Mouse (Mus musculus): ENCODE measurements at regions not wholly inside any gene's neighbourhood (a gene's known extent, or its start where the extent isn't known, plus 50 kb on each side); places are given as distances from the start of the nearest gene placed in this dataset.

DNA sequence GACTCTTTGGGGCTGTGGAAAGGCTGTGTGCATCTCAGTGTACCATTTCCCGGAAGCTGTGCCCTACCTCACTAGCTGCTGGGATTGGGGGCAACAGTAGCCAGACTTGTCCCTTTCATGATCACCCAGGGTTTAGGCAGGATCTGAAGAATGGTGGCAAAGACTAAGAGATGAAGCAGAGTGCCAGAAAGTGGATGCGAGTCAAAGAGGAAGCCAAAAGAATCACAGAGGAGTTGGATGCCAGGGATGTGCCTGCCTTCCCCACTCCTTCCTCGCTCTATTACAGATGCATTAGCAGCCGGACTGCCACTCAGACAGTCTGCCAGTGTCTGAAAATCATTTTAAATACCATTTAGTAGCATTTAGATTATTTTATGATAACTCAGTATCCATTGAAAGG, 271.5 kb upstream of the Slc24a2 start:
- DNase-seq, result no peak

- no peak for DNase-seq
These were observed 270.2 kb upstream of the Slc24a2 start for GRCm38 (mm10) chr4:87500441-87500840.

- DNase-seq, result no peak
These were observed 257.5 kb upstream of the Slc24a2 start for GRCm38 (mm10) chr4:87487798-87488197.

DNA sequence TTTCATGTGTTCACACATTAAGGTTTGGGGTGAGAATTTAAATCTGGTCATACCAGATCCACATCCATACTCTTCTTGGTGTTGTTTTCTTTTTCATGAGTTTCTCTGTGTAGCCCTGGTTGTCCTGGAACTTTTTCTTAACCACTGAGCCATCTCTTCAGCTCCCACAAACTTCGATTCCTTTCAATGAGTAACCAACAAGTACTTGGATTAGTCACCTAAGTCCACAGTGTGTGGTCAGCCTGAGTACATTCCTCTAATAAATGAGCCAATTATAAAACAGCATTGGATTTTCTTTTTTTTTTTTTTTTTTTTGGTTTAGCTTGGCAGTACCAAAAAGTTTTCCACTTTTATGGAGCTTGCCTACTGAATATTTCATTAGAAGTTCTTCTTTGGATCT, 245.3 kb upstream of the Slc24a2 start:
- DNase-seq, result no peak

DNA sequence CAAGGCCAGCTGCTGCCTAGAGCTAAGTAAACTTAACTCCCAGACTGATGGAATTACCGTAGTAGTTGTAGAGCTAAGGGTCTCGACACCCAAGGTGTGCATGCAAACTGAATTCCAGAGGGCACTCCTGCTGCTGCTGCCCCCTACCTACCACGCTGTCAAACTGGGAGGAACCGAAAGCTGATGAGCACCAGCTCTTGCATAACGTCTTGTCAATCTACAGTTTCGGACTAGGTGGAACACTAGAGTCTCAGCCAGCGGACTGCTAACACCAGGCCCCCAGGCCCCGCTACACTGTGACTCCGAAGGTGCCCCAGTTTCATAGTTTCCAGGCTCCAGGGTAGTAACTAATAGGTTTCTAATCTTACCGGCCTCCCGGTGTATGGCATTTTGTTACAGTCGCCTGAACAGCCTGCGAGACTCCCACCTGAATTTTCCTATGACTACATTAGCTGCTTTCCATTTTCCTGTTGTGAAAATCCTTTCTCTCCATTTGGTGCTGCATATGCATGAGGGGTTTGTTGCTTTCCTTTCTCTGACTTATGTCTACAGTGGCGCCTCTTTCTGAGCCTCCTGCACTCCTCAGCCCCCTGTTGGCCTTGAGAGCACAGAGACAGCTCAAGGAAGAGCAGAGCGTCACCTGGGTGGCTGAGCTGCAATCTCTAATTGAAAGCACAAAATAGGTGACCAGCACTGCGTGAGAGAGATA, 243.2 kb upstream of the Slc24a2 start:
- no peak for DNase-seq

- no peak for DNase-seq
These were observed 242.5 kb upstream of the Slc24a2 start for GRCm38 (mm10) chr4:87472787-87473186.

- no peak for DNase-seq
These were observed 241.1 kb upstream of the Slc24a2 start for GRCm38 (mm10) chr4:87471385-87471784.

DNA sequence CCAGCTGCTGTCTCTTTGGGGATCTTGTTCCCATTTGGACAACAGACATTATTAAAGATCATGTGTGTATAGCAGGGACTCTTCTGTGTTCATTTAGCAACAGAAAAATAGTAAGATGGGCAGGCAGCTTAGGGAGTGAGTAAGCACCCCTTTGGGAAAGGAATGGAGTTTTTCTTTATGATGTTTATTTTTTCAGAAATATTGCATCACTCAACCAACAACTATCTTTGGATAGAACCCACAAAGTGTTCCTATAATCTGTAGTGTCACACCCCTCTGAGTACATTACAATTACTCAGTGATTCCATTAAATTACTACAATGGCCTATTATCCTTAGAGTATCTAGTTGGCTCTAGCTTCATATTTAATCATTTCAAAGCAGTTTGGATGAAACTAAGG, 237.3 kb upstream of the Slc24a2 start:
- DNase-seq, result no peak

GRCm38 (mm10) chr4:87467018-87467417, 236.7 kb upstream of the Slc24a2 start:
- no peak for DNase-seq

DNA sequence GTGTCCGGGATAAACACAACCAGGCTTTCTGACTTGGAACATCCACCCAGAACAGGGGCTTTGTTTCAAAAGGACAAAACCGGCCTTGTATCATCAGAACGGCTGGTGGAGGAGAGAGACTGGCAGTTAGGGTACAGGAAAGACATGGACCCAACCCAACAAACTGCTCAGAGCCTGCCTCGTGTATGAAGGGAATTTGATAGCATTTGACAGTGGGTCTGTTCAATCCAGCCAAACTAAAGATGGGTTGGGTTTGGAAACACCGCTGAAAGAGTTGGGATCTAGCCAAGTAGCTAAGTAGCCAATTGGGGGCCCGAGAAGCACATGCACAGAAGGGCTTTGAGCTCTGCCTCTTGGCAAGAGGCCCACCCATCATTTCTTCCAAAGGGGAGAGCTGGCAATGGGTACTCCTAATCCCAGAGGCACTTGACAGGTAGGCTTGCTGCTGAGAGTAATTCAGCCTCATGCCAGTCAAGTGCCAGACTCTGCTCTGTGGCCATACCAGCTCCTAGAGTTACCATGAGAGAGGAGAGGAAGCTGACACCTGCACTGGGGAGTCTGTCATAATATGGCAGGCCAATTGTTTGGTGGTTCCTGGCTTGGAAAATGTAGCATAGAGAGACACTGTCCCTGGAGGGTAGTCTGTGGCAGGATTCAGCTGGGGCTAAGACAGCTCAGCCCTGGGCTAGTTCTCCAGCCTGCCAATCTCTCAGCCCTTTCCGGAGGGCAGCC, 231.1 kb upstream of the Slc24a2 start:
- DNase-seq, result no peak

DNA sequence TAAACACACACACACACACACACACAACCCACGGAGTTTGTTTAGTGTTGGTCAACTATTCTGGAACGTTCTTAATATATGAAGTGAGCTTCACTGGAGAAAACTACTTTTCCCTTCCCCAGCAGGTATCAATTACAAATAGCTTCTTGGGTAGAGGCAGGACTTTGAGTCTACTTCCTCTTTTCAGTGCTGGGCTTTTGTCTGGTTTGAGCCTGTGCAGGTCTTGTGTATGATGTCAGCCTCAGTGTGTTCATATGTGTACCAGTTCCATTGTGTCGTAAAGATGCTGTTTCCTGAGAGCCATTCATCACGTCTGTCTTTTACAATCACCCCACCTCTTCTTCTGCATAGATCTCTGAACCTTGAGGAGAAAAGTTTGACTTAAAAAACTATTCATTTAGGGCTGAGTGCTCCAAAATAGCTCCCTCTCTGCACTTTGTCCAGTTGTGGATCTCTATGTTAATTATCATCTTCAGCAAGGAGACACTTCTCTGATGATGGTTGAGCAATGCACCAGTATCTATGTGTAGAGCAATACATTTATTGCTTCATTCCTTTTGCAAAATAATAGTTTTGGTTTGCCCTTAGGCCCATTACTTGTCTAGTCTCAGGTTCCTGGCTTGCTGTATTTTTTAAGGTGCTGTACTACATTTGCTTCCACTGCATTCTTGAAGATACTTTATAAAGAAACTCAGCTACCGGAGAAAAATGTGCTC, 225.7 kb upstream of the Slc24a2 start:
- DNase-seq, result no peak

DNA sequence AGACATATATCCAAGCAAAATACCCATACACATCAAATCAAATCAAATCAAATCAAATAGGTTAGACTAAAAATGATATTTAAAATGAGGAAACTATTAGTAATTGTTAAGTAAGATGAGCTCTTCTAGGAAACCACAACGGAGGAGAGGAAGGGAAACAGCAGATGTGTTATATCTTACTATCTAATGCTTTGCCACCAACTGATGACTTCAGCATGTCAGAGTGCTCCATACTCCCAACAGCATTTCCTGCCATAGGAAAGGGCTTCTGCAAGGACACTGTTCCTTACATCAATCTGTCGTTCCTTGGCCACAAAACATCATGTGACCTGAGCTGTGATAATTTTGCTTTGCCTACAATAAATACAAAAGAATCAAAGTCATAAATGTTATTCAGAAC, 221.8 kb upstream of the Slc24a2 start:
- no peak for DNase-seq

- no peak for DNase-seq
These were observed 221.0 kb upstream of the Slc24a2 start for GRCm38 (mm10) chr4:87451251-87451650.

DNA sequence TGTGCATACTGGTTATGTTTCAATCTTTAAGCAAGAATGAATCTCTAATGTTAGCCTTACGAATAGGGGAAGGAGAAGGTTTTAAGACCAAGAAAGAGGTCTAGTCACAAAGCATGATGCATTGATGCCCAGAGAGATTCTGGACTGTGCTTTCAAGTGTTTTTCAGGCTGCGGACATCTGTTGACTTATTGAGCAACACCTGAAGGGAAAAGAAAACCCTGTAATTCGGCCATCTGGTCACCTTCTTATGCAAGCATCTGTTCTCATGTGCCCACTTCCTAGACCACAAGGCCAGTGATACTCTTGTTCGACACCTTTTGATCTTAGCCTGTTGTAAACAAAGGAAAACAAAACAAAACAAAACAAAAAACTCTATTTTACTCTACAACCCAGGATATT, 218.1 kb upstream of the Slc24a2 start:
- DNase-seq, result no peak

GRCm38 (mm10) chr4:87446856-87447255, 216.6 kb upstream of the Slc24a2 start:
- no peak for DNase-seq

DNA sequence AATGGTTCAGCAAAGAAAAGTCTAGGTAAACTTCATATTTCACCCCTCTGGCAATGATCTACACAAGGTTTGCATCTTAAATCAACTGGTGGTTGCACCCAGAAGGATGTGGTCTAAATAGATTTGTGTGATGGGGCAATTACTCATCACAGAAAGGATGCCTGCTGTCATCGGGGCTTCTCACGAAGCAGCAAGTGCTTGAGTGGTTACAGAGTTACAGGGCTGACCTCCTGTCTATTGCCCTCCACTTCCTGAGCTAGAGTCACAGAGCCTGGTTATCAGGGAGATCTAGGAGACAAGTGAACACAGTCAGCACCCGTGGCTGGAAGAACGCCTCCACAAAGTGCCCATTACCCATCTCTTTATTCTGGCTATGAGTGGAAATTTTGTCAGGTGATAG, 203.9 kb upstream of the Slc24a2 start:
- DNase-seq, result no peak

- DNase-seq, result no peak
These were observed 198.1 kb upstream of the Slc24a2 start for GRCm38 (mm10) chr4:87428374-87428773.

DNA sequence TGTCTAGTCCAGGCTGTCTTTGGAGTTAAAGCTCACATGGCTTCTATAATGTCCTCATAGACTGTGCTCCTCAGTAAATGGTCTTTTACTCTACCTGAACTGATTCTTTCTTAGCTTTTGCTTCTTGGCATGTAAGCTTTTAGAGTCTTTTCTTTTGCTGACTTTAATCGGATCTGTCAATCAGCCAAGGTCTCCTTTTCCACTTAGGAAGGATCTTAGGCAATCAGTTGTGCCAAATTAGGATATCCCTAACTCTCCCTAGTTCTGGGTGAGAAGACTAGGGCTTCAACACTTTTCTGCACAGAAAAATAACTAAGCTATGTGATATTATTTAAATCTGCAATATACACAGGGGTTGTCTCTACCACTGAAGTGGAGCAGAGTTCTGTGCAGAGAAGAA, 193.8 kb upstream of the Slc24a2 start:
- DNase-seq, result no peak

DNA sequence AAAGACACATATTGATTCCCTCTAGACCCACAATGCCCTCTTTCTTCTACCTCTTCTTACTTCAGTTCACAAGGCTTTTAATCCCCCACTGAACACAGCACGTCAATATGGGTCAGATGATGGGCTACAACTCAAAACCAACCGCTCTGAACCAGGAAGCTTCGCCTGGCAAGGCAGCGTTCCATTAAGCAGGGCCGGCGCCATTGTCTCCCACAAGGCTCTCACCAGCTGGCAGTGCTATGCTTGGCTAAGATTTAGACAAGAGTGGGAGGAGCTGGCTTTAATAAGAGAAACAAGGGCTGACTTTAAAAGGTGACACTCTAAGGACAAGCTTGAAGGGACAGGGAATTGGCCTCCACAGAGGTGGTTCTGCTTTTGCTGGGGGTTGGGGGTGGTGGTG, 192.3 kb upstream of the Slc24a2 start:
- no peak for DNase-seq

DNA sequence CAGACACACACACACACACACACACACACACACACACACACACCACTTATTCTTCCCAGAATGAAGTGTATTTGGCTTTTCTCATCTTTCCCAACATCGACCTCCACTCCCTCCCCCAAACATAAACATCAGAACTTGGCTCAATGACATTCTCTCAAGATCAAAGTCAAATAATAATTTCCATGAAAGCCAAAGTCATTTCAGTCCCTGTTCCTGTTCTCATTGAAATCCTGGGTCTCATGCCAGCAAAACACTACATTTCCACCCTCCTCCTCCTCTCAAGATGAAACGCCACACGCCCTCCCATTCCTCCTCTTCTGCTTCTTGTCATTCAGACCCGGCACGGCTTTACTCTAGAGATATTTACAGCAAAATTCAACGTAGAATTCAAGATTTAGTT, 173.1 kb upstream of the Slc24a2 start:
- DNase-seq, result peak; percentile 12

GRCm38 (mm10) chr4:87402173-87402556, 171.9 kb upstream of the Slc24a2 start:
- DNase-seq, result no peak

- peak; percentile 17 for DNase-seq
These were observed 171.3 kb upstream of the Slc24a2 start for GRCm38 (mm10) chr4:87401316-87402172.

GRCm38 (mm10) chr4:87386835-87387234, 156.6 kb upstream of the Slc24a2 start:
- DNase-seq, result no peak

Data from adrenal gland, postnatal 14 days (tissue).